Mouse (Mus musculus) cerebellum, postnatal 36 days (tissue): ENCODE data around the gene Olfr1463.

Source experiments
- DNase-seq, 2 experiments: peaks; one replicate each; pipeline ENCODE4 v3.0.0; 2021 to 2022; ENCODE audit warnings: mixed read lengths in 2 of 2

Gene Olfr1463

GRCm38 (mm10) chr19:13231028-13231427, at the start of gene Olfr1463:
Olfr1463 (plus strand) TSS chr19:13231328.
- no peak for DNase-seq

- DNase-seq: no peak
These were observed 45.7 kb upstream of the Olfr1463 start, which contains the start of gene Olfr1462 for GRCm38 (mm10) chr19:13185434-13185833. Olfr1462 (plus strand) TSS chr19:13185734.

GRCm38 (mm10) chr19:13221666-13222065, 9.5 kb upstream of the Olfr1463 start:
- DNase-seq: no peak
